Mouse (Mus musculus) intestine, postnatal 0 days (tissue): ENCODE measurements at regions not wholly inside any gene's neighbourhood (a gene's known extent, or its start where the extent isn't known, plus 50 kb on each side); places are given as distances from the start of the nearest gene placed in this dataset.
"Not testable (repeated sequence)": the region's sequence is repeated elsewhere in the genome, so short reads cannot be mapped to it uniquely, and the experiment has no call there.

Experiments
- ATAC-seq: fragments of 200-750 bp; cut with Nextera tagmentation; 2 replicates; pipeline ENCODE4 v1.8.0; 2017; ENCODE audit warnings: mild to moderate bottlenecking, moderate TSS enrichment, moderate library complexity
- H3K27ac ChIP-seq: fragments of 300-500 bp; sonication (generic); 2 replicates; pipeline ENCODE4 v1.5.1; 2014; ENCODE audit warnings: mild to moderate bottlenecking, low read depth, low read length, moderate library complexity
- H3K27me3 ChIP-seq: fragments of 300-500 bp; sonication (generic); replicated peaks from 2 replicates; pipeline ENCODE4 v1.6.1; 2014; ENCODE audit warnings: low read length, mixed read lengths; ENCODE audit not compliant: control insufficient read depth, insufficient read depth
- H3K36me3 ChIP-seq: fragments of 300-500 bp; sonication (generic); 2 replicates; pipeline ENCODE4 v1.6.1; 2014; ENCODE audit warnings: mild to moderate bottlenecking, moderate library complexity; ENCODE audit not compliant: control insufficient read depth, insufficient read depth
- H3K4me1 ChIP-seq: fragments of 300-500 bp; sonication (generic); replicated peaks from 2 replicates; pipeline ENCODE4 v1.6.1; 2014; ENCODE audit warnings: antibody characterized with exemption, low read length, mixed read lengths; ENCODE audit not compliant: control insufficient read depth, insufficient read depth
- H3K4me2 ChIP-seq: fragments of 300-500 bp; sonication (generic); replicated peaks from 2 replicates; pipeline ENCODE4 v1.6.1; 2014; ENCODE audit warnings: low read depth, mild to moderate bottlenecking, moderate library complexity
- H3K4me3 ChIP-seq: fragments of 300-500 bp; sonication (generic); 2 replicates; pipeline ENCODE4 v1.5.1; 2014; ENCODE audit warnings: low read depth, low read length
- H3K9ac ChIP-seq: fragments of 300-500 bp; sonication (generic); 2 replicates; pipeline ENCODE4 v1.6.1; 2014; ENCODE audit warnings: mild to moderate bottlenecking, low read depth, low read length
- H3K9me3 ChIP-seq: fragments of 300-500 bp; sonication (generic); 2 replicates; pipeline ENCODE4 v1.6.1; 2016; ENCODE audit warnings: mixed run types; ENCODE audit not compliant: control insufficient read depth
- CTCF ChIP-seq: sonication (generic); IDR thresholded peaks from 2 replicates; pipeline ENCODE4 v1.5.1; 2016; ENCODE audit warnings: low read depth, mild to moderate bottlenecking, control low read depth, antibody characterized with exemption, moderate library complexity
- WGBS: fragments of 180-500 bp; shearing (Covaris S2); extraction: QIAGEN DNeasy Blood & Tissue Kit; methylation state at CpG from one replicate; pipeline ENCODE4 v1.1.7; 2014; 5-methylcytosine and 5-hydroxymethylcytosine counted together

DNA sequence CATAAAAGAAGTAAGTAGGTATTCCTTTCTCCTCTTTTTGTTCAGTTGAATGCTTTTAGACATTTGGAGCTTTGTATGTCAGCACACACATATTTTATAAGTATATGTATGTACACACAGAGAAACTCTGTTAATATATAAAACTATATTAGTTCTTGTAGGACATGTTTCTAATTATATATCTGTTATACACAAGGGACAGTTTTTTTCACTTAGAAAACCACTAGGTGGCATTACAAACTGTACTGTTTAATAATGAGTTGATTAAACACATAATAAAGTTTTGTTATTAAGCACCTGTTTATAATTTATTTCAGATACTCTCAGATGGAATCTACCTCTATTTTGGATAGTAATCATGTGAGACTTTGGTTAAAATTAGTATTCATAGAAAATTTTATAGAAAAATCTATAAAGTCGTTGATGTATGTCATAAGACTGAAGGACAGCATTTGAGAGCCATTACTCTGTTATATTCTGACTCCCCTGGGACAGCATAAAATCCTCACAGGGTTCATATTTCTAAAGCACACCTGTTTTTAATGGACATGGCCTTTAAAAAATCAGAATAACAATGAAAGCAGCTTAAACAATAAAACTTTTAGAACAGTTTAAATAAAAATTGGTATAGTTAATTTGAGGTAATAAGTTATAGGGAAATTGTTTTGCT, 158.4 kb upstream of the Gm21293 start:
- Histone ChIP-seq H3K9ac (no peak overlapping the region), H3K4me2 (no peak overlapping the region), H3K4me1 (no peaks in the 10 kb centered on the region), H3K9me3 (no peaks in the 10 kb centered on the region), H3K27ac (no peak overlapping the region), H3K27me3 (no peaks in the 10 kb centered on the region), H3K4me3 (no peak overlapping the region), H3K36me3 (no peaks in the 10 kb centered on the region)
- 56% methylated on average over 1 of the region's 1 CpGs for WGBS
- no peak for ATAC-seq
- TF ChIP-seq CTCF = peak; percentile 23; the same call in 1 of the 2 replicates

DNA sequence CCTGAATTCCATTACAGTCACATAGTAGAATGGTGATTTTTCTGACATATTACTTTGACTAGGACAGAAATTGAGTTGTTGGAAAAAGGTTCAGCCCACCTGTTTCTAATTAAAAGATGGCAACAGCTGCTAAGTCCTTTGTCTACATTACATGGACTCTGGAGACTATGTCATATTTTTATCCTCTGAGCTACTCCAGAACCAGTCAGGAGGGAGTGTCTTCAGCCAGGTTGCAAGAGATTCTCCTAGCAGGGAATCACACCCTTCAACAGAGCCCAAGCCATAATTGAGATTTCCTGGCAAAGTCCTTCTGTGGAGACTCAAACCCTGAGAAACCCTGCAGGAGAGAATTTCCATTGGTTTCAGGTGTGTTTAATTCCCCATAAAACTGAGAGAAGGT, 123.2 kb upstream of the Gm21293 start:
- Histone ChIP-seq H3K4me2 (no peak overlapping the region), H3K27ac (no peak overlapping the region), H3K9ac (no peak overlapping the region), H3K9me3 (no peaks in the 10 kb centered on the region), H3K4me3 (no peak overlapping the region), H3K27me3 (no peaks in the 10 kb centered on the region), H3K36me3 (no peaks in the 10 kb centered on the region), H3K4me1 (no peaks in the 10 kb centered on the region)
- TF ChIP-seq CTCF = no peak
- no peak for ATAC-seq

DNA sequence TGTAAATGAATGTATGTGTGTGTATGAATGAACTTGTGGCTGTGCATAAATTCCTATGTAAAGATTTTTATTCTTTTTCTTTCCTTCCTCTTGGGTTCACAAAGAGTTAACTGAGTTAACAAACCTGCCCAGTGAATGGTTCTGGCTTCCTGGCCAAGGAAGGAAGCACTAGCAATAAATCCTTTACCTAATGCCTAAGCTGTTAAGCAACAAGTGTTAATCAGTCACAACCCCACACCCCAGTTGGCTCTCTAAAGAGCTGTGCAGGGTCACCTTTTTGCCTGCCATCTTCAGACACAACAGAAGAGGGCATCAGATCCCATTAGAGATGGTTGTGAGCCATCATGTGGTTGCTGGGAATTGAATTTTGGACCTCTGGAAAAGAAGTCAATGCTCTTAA, 121.2 kb upstream of the Gm21293 start:
- H3K36me3 ChIP-seq = no peaks in the 10 kb centered on the region
- H3K4me1 ChIP-seq = no peaks in the 10 kb centered on the region
- H3K27ac ChIP-seq = no peak overlapping the region
- no peak overlapping the region for H3K4me2 ChIP-seq
- no peaks in the 10 kb centered on the region for H3K9me3 ChIP-seq
- ATAC-seq = no peak
- no peak overlapping the region for H3K9ac ChIP-seq
- H3K4me3 ChIP-seq = no peak overlapping the region
- no peak for TF ChIP-seq CTCF
- no peaks in the 10 kb centered on the region for H3K27me3 ChIP-seq

DNA sequence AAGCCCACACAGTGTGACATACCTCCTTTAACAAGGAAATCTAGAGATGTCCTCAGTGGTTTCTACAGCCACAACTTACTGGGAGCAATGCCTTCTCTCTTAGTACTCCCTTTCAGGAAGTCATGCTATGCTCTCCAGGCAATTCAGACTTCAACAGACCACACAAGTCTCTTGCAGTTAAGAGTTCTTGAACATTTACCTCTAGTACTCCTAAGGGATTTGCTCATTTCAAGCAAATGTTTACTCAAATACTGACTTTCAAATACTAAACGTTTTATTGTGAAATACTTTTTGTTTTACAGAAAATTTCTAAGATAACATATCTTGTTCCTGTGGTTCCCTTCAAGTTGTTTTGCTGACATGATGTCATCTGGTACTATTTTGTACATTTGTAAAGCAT, 114.6 kb upstream of the Gm21293 start:
- no peak for TF ChIP-seq CTCF
- no peaks in the 10 kb centered on the region for H3K4me1 ChIP-seq

DNA sequence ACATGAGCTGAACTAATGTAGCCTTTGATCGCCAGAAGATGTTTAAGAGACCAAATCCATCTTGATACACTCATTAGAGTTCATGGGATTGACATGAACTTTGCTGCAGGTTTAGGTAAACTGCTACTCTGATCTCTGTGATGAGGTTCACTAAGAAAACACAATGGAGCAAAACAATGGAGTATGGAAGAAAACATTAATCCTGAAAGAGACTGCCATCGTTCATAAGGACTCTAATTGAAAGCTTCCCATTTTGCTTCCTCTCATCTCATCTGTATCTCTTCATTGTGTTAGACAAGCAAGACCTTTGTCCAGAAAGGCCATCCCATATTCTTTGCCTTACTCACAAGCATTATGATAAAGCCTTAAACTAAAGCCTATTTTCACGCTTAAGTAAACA, 110.0 kb upstream of the Gm21293 start:
- Histone ChIP-seq H3K4me2 (no peak overlapping the region), H3K27me3 (no peaks in the 10 kb centered on the region), H3K9me3 (no peaks in the 10 kb centered on the region), H3K4me3 (no peak overlapping the region), H3K9ac (no peak overlapping the region), H3K36me3 (no peaks in the 10 kb centered on the region), H3K4me1 (no peaks in the 10 kb centered on the region), H3K27ac (no peak overlapping the region)
- no peak for TF ChIP-seq CTCF
- 74% methylated on average over 3 of the region's 3 CpGs for whole genome bisulfite sequencing
- ATAC-seq = no peak

More for the DNA sequence above, 114.6 kb upstream of the Gm21293 start:
- no peak overlapping the region for H3K4me3 ChIP-seq
- no peak for ATAC-seq
- 34% methylated on average over 1 of the region's 1 CpGs for WGBS
- H3K9me3 ChIP-seq = no peaks in the 10 kb centered on the region
- no peak overlapping the region for H3K27ac ChIP-seq
- no peaks in the 10 kb centered on the region for H3K36me3 ChIP-seq
- no peaks in the 10 kb centered on the region for H3K27me3 ChIP-seq
- H3K4me2 ChIP-seq = no peak overlapping the region
- no peak overlapping the region for H3K9ac ChIP-seq

DNA sequence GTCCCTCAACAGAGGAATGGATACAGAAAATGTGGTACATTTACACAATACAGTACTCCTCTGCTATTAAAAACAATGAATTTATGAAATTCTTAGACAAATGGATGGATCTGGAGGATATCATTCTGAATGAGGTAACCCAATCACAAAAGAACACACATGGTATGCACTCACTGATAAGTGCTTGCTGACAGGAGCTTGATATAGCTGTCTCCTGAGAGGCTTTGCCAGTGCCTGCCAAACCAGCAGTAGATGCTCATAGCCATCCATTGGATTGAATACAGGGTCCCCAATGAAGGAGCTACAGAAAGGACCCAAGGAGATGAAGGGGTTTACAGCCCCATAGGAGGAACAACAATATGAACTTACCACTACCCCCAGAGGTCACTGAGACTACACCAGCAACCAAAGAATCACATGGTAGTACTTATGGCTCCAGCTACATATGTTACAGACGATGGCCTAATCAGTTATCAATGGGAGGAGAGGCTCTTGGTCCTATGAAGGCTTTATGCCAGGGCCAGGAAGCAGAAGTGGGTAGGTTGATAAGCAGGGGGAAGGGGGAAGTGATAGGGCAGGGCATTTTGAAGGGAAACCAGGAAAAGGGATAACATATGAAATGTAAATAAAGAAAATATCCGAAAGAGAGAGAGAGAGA, 100.9 kb upstream of the Gm21293 start:
- not testable (repeated sequence) for H3K4me3 ChIP-seq, H3K9me3 ChIP-seq, H3K36me3 ChIP-seq, ATAC-seq, H3K4me2 ChIP-seq, H3K9ac ChIP-seq, H3K27me3 ChIP-seq, H3K27ac ChIP-seq, H3K4me1 ChIP-seq
- 68% methylated on average over 2 of the region's 2 CpGs for WGBS
